Mouse (Mus musculus) gastrocnemius, postnatal 4 days (tissue): Measurements from ENCODE around the gene Pld3. TPM values are rescaled to one million over a fixed set of nuclear protein-coding genes. Genes with fewer than 3 reads are reported as not detected.
"Not testable (repeated sequence)": the region's sequence is repeated elsewhere in the genome, so short reads cannot be mapped to it uniquely, and the experiment has no call there.

Source experiments
- DNase-seq, 2 experiments: peaks; one replicate each; pipeline ENCODE4 v3.0.0; 2021 to 2022; ENCODE audit warnings: low spot score in 2 of 2, mixed read lengths in 2 of 2
- total RNA-seq, 2 experiments: library from RNA; stranded (reverse); gene quantifications; 2 replicates each; pipeline ENCODE4 v1.2.3; 2021

The Pld3 gene
- total RNA-seq, 2 experiments from 2014 or later: 45.0 to 47.7 TPM

DNA sequence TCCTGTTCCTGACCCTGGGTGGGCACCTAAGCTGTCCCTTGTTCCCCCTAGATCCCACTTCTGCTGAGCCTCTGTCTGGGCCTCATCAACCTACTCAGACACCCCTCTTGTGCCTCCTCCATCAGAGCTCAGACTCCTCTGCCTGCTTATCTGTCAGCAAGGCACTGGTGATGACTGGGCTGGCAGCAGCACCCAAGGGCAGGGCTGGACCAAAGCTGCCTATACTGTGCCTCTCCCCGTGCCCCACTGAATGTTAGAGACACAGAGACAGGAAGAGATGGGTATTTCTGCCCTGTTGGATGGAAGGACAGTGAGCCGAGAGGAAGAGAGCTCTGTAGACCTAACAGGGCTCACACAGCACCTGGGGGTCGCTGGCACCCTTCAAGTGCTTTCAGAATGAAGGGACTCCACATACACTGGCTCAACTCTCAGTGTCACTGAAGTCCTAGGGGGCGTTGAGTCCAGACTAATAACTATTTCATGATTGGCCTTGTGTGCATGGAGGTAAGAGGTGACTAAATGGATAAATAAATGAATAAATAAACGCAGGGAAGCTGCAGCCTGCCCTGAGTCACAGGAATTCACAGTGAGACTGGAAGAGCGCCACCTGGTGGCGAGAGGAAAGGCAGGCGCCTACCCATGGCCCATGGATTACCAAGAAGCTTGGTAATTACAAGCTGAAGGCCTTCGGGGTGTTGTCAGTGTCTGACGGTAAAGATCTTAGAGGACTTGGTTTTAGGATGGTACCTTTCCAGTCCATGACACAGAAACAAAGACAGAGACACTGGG lies 26.8 kb downstream of the Pld3 start:
- DNase-seq: peak; percentile 63 to 76

DNA sequence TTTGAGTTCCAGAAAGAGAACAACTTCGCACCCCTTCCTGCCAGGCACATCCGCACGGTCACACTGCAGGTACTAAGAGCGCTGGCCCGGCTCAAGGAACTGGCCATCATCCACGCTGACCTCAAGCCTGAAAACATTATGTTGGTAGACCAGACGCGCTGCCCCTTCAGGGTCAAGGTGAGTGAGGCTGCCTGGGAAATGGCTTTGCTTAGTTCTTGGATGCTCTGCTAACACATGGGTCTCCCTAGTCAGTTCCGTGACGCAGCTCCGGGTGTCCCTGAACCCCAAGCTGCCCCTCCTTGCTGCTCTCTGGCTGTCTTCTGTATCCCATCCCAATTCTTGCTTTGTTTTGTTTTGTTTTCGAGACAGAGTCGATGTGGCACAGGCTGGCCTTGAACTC lies 29.2 kb downstream of the Pld3 start:
- no peak for DNase-seq

DNA sequence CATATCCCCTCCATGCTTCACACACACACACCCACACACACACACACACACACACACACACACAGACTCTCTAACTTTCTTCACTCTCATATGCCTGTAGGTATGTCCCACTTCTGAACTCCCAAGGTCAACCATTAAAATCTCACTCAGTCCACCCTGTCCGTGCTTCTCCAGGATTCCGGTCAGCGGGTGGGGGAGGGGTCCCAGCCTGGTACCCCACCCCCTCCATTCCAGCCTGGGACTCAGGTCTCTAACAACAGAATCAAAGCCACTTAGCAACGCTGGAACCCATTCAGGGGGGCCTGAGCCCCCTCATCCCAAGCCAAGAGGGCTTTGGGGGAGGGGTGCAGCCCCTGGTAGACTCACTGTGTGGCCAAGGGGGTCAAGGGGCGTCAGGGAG lies 30.1 kb downstream of the Pld3 start, which contains the start of gene Hipk4:
Gene Hipk4 (plus strand): TSS at position 301 of the 400 bp plus-strand sequence.
- DNase-seq: no peak

DNA sequence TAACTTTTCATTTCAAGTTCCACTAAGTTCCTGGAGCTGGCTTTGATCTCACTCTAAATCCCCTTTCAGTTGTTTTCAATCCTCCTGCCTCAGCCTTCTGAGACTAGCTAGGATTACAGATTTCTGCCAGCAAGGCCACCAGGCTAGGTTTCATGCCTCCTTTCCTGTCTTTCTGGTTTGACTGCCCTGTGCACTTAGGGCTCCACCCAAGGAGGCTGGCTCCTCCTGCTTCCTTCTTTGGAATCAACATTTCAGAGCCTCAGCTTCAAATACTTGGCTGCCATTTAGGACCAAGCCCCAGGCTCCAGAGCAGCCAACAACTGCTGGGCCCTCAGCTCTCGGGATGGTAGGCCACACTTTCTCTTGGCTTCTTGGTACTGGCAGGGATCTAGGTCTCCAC lies 32.4 kb downstream of the Pld3 start:
- DNase-seq: no peak

DNA sequence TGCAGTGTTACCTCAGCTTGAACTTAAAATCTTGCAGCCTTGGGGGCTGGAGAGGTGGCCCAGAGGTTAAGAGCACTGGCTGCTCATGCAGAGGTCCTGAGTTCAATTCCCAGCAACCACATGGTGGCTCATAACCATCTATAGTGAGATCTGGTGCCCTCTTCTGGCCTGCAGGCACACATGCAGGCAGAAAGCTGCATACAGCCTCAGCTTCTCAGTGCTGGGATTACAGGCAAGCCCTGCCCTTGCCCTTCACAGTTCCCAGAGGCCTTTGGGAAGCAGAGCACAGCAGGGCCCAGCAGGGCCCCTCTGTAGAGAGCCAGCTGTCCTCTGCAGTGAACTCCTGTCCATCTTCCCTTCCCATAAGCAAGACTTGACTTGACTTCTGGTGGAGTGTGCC lies 32.9 kb downstream of the Pld3 start:
- DNase-seq: no peak

DNA sequence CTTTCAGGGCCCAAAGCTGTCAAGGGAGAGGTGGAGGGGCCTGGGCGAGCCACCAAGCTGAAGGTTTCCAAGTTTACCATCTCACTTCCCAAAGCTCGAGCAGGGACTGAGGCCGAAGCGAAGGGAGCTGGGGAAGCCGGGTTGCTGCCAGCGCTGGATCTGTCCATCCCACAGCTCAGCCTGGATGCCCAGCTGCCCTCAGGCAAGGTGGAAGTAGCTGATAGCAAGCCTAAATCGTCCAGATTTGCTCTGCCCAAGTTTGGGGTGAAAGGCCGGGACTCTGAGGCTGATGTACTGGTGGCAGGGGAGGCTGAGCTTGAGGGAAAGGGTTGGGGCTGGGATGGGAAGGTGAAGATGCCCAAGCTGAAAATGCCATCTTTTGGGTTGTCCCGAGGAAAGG lies 34.7 kb downstream of the Pld3 start:
- no peak for DNase-seq

DNA sequence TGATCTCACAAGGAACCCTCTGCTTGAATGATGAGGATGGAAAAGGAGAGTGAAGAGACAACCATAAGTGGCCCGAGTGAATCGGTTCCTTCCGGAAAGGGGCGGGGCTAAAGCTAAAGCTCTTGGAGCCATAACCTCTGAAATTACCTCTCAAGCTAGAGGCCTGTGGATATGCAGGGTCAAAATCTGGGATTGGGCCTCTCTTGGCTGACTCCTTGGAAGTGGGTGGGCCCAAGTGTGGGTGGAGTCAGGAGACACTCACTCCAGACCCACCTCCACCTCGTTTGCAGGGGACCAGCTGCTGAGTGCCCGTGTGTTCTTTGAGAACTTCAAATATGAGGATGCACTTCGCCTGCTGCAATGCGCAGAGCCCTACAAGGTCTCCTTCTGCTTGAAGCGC lies 38.1 kb downstream of the Pld3 start:
- DNase-seq: no peak

DNA sequence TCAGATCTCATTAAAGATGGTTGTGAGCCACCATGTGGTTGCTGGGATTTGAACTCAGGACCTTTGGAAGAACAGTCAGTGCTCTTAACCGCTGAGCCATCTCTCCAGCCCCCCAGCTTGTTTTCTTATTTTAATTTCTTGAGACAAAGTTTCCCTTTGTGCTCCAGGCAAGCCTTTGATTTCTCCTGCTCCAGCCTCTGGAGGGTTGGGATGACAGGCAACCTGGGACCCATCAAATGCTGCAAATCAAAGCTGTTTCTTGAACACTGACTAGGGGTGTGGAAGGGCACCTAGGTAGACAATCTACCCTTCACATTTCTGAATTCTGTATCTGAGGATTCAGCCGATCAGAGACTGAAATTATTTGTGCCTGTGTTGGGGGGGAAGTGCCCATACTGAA lies 42.2 kb downstream of the Pld3 start:
- DNase-seq: no peak

DNA sequence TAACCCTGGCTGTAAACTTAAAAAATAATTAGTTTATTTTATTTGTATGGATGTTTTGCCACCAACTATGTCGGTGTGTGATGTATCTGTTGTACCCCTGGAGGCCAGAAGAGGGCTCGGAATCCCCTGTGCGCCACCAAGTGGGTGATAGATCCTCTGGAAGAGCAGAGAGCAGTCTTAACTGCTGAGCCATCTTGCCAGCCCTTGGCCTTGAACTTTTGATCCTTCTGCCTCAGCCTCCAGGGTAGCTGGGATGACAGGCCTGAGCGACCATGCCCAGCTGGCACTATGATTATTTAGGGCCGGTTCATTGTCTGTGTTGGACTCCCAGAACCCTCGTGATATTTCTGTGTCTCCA lies 44.4 kb downstream of the Pld3 start:
- peak in 1 of 2 experiments; percentile 57 for DNase-seq

DNA sequence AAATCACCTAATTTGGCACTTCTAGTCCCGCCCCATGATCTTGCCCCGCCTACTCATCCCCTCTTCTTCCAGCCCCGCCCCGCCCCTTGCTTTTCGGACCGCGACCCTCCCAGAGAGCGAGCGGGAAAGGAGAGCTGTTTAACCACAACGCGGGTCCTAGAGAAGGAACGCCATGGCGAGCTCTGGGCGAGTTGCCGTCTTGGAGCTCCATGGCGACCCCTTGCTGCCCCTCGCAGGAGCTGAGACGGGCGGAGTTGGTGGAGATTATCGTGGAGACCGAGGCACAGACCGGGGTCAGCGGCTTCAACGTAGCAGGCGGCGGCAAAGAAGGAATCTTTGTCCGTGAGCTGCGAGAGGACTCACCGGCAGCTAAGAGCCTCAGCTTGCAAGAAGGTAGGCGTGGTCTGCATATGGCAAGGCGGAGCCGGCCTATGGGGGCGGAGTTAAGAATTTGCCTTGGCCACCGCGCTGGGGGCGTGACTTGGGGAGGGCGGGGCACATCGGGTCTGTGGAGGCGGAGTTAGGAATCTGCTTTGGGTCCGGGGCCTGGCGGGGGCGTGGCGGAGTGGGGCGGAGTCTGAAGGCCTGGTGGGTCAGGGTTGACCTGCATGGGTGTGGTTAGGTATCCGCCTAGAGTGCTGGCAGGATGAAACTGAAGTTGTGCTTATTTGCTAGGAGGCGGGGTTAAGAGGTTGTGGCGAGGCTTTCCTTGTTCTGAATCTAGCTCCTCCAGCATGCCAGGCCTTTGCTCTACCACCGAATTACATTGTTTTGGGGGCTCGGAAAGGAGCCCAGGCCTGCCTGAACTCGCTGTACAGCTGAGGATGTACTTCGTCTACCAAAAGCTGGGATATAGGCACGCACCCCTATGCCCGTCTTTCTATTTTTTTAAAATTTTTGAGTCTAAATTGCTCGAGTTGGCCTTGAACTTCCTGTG lies 45.0 kb downstream of the Pld3 start:
- DNase-seq: peak; percentile 96 to 97

DNA sequence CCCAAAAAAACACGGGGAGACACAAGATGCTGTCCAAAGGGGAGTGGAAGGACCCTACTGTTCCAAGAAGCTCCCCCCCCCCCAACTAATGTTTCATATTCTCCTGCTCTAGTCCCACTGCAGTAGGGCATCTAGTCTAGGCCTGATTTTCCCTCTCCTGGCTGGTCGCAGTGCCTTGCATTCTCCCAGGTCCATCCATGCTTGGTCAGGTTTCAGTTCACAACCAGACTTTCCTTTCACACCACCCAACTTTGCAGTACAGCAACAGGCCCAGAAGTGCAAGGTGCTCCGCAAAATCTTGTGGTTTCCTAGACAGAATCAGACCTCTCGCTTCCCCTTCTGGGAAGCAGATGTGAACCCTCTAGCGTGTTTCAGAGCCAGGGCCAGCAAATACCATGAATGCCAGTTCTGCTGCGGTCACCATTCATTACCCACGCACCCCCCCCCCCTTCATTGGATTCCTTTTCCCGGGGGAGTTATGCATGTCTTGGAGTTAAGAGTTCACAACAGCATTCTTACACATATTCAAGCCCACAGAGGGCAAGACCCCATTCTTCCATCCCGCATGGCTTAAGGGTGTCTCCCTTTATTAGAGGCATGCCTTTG lies 46.1 kb downstream of the Pld3 start:
- no peak for DNase-seq

DNA sequence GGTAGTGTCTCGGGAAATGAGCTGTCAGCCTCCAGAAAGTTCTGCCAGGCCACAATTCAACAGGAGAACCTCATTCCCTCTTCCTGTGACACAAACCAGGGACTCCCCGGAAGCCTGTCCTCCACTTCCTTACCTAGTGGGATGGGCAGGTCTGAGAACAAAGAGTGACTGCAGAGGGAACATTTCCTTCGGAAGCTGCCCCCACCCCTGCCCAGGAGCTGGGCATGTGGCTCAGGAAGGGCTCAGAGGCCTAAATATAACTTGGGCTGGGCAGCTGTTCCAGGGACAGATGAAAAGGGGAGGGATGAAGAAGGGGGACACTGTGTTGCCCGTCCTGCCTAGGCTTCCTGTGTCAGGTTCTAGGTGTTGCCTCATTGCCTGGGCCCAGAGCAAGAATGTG lies 51.4 kb downstream of the Pld3 start:
- DNase-seq: no peak

DNA sequence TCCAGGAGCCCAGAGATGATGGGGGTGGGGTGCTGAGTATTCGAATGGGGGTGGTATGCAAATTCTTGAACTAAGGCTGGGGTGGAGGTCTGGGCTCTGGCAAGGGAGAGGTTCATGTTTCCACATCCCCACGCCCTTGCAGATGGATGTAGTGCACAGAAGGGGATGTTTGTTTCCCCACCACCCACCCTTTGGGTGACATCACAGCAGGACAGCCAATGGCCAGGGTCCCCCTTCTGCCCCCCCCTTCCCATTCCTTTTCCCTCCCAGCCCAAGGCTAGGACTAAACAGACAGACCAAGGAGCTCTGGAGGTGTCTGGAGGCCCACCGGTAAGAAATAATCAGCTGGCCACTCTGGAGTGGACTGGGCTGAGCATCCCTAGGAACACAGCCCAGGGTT lies 54.0 kb downstream of the Pld3 start, which contains the start of gene Prx:
Gene Prx (plus strand): TSS at position 289 of the 400 bp plus-strand sequence.
- DNase-seq: no peak

DNA sequence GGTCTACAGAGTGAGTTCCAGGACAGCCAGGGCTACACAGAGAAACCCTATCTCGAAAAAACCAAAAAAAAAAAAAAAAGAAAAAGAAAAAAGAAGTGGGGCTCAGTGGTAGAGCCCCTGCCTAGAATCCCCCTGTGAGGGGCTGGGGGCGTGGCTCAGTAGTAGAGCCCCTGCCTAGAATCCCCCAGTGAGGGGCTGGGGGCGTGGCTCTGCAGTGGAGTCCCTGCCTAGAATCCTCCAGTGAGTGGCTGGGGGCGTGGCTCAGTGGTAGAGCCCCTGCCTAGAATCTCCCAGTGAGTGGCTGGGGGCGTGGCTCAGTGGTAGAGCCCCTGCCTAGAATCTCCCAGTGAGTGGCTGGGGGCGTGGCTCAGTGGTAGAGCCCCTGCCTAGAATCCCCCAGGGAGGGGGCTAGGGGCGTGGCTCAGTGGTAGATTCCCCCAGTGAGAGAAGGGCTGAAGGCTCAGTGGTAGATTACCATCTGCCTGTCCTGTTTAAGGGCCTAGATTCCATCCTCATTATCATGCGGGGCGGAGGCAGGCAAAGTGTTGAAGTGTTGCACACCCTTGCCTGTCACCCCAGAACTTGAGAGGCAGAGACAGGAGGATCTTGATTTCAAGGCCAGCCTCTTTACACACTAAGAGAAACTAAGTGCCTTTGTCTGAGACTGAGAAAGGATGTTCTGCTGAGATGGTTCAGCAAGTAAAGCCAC lies 58.2 kb downstream of the Pld3 start:
- not testable (repeated sequence) for DNase-seq

DNA sequence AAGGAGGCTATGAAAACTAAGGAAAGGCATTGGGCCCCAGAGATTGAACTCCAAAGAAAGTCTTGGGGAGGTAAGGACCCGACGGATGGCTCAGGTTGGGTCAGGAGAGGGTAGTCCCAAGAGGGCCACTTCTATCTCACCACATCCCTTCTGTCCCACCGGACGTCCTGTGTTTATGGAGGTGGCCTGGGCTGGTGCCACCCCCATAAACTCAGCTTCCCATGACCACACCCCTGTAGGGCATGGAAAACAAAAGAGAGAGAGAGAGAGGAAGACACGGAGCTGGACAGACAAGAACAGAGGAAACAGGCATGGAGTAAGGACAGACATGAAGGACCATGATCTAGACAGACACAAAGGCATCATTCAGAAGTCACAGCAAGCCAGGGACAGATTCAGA lies 59.6 kb downstream of the Pld3 start:
- DNase-seq: no peak

DNA sequence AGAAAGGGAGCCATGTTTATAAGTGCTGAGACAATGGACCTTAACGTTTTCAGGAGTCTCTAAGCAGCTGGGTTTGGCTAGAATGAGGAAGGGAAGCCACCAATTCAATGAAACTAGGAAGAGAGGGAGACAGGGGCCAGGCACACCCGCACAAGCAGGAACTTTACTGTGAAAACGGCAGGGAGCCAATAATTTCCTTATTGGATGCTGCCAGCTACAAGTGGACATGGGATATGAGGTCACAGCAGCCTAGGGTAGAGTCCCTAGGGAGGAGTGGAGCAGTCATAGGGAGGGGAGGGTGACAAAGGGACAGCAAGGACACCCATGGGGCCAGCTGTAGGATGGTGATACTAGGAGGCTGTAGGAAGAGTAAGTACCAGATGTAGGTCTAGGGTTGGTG lies 60.0 kb downstream of the Pld3 start:
- DNase-seq: no peak

DNA sequence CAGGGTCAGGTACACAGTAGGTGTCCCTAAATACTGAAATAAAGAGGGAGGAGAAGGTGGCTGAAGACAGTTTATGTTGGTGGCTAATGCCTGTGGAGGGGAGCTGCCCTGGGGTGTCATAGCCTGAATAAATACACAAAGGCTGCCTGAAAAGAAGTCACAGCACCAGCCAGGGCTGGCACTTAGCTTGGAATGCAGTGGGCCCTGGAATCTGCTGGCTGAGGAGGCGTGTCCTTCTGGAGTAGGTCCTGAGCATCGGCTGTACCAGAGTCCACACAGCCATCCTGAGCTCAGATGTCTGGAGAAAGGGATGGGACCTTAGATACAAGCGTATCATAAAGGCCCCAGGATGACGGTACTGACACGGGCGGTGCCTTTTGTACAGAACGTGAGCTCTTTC lies 61.2 kb downstream of the Pld3 start:
- DNase-seq: no peak

DNA sequence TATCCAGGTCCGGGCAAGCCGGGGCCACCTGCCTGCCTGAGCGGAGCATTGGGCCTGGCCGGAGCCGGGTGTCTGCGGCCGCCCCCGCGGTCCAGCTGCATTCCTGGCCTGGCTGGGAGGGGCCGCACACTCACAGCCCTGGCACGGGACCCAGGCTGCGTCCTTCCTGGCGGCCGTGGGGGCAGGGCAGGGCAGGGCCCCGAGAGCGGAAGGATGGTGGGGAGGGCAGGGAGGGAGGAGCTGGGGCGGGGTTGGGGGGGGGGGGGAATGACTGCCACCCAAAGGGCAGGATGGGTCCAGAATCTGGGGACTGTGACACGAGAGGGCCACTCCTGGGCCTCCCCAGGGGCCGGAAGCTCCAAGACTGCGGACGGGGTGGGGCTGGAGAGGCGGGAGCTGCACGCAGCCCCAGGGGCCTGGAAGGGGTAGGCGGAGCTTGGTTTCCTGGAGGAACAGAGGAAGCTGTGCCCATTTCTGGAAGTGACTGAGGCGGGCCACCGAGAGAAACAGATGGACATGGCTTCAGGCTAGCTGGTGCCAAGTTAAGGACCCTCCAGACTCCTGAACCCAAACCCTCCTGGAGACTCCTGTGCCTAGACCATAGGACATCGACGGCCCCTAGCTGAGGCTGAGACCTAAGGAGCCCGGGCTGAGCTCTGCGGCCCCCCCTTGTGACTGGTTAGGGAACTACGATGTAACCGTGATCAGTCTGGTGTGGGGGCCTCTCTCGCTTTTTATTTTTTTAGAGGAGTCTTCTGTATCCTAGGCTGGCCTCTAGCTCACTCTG lies 62.3 kb downstream of the Pld3 start:
- peak; percentile 92 to 95 for DNase-seq

DNA sequence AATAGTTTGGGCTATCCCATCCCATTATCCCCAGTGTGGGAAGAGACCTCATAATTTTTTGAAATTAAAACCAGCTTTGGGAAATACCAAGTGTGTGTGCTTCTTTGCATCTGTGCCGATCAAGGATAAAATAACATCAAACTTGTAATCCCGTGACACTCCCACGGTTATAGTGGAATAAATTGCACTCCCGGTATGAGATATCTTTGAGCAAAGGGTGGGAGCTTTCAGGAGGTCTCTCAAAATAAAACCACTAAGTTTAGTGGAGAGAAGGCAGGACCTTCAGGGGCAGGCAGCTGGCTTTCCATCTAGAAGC lies 62.8 kb downstream of the Pld3 start:
- no peak for DNase-seq

DNA sequence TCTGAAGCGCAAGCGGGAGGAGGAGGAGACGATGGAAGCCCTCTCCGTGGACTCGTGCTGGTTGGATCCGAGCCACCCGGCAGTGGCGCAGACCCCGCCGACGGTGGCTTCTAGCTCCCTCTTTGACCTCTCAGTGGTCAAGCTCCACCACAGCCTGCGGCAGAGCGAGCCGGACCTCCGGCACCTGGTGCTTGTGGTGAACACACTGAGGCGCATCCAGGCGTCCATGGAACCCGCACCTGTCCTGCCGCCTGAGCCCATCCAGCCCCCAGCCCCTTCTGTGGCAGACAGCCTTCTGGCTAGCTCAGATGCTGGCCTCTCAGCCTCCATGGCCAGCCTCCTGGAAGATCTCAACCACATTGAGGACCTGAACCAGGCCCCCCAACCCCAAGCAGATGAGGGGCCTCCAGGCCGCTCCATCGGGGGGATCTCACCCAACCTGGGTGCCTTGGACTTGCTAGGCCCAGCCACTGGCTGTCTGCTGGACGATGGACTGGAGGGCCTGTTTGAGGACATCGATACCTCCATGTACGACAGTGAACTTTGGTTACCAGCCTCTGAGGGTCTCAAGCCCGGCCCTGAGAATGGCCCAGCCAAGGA lies 63.6 kb downstream of the Pld3 start:
- DNase-seq: no peak
